Mouse (Mus musculus) limb, embryonic 13.5 days (tissue): ENCODE measurements around the gene Gabarap. TPM values are rescaled to one million over a fixed set of nuclear protein-coding genes. Genes with fewer than 3 reads are reported as not detected.
A peak's percentile ranks its signal among the peaks of the same experiment; 100 is the strongest.

Experiments used
- ATAC-seq: fragments of 200-750 bp; cut with Nextera tagmentation; 2 replicates; pipeline ENCODE4 v1.8.0; 2017; ENCODE audit warnings: low read depth, moderate number of reproducible peaks, moderate TSS enrichment; ENCODE audit not compliant: low FRiP score
- H3K27ac ChIP-seq: fragments of 300-500 bp; sonication (generic); 2 replicates; pipeline ENCODE4 v1.5.1; 2015; ENCODE audit warnings: inconsistent platforms, mild to moderate bottlenecking, moderate library complexity
- H3K27me3 ChIP-seq: fragments of 300-500 bp; sonication (generic); 2 replicates; pipeline ENCODE4 v1.6.1; 2015; ENCODE audit warnings: mild to moderate bottlenecking, inconsistent platforms
- H3K36me3 ChIP-seq: fragments of 300-500 bp; sonication (generic); 2 replicates; pipeline ENCODE4 v1.6.1; 2015; ENCODE audit warnings: inconsistent platforms, mild to moderate bottlenecking, moderate library complexity
- H3K4me1 ChIP-seq: fragments of 300-500 bp; sonication (generic); 2 replicates; pipeline ENCODE4 v1.6.1; 2015; ENCODE audit warnings: inconsistent platforms
- H3K4me2 ChIP-seq: fragments of 300-500 bp; sonication (generic); replicated peaks from 2 replicates; pipeline ENCODE4 v1.6.1; 2015; ENCODE audit warnings: inconsistent platforms, mild to moderate bottlenecking, moderate library complexity
- H3K4me3 ChIP-seq: fragments of 300-500 bp; sonication (generic); 2 replicates; pipeline ENCODE4 v1.5.1; 2015; ENCODE audit warnings: moderate library complexity, mild to moderate bottlenecking, inconsistent platforms
- H3K9ac ChIP-seq: fragments of 300-500 bp; sonication (generic); 2 replicates; pipeline ENCODE4 v1.6.1; 2015; ENCODE audit warnings: mild to moderate bottlenecking, inconsistent platforms
- H3K9me3 ChIP-seq: fragments of 300-500 bp; sonication (generic); 2 replicates; pipeline ENCODE4 v1.6.1; 2016; ENCODE audit warnings: inconsistent platforms
- WGBS: fragments of 180-500 bp; shearing (Covaris S2); methylation state at CpG from one replicate; pipeline ENCODE4 v1.1.7; 2015; 5-methylcytosine and 5-hydroxymethylcytosine counted together
- polyA plus RNA-seq: library from polyadenylated mRNA; unstranded; fragments of >200 nt; fragmentation: Nextera tagmentation; extraction: Ambion mirVana; gene quantifications from 2 replicates; pipeline ENCODE4 v1.2.1, GENCODE M21; 2015

The Gabarap gene
- polyA plus RNA-seq, 1 experiment from 2014 or later, result 506 TPM

- no peak for ATAC-seq
- Histone ChIP-seq H3K4me2 (peak overlapping the region; percentile 62), H3K27ac (no peak overlapping the region), H3K4me1 (peaks cover 46% of the 10 kb centered on the region), H3K9me3 (no peaks in the 10 kb centered on the region), H3K9ac (no peak overlapping the region), H3K27me3 (no peaks in the 10 kb centered on the region), H3K4me3 (peak overlapping the region; percentile 98; the same call in 1 of the 2 replicates), H3K36me3 (peaks cover 46% of the 10 kb centered on the region)
- WGBS, result 86% methylated on average over 11 of the region's 11 CpGs
Observed at GRCm38 (mm10) chr11:69994401-69995090, 3.6 kb downstream of the Gabarap start.

DNA sequence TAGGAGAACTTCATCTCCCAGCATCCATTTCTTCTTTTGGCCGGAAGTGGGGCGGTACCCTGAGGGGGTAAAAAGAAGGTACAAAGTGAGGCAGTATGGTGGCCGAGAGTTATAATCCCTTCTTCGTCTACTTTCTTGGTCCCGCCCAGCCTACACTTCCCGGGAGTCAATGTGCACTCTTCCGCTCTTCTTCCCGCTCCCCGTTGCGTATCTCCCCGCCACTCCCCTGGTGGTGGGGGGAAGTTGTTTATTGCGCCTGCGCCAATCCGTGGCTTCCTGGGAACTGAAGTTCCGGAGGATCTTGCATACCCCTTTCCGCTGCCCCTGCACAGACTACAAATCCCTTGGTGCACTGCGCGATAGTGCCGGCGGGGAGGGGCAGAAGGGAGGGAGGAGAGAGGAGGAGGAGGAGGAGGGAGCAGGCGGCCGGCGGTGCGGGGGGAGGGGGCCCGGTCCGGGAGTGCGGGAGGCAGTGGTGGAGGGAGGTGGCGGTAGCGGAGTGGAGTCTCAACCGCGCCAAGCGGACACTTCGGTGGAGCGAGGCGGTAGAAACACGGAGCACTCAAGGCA lies 4.5 kb downstream of the Gabarap start, which contains the start of gene Phf23:
Gene Phf23 (plus strand): TSS at position 387 of the 570 bp plus-strand sequence.
- peak; percentile 85 for ATAC-seq

GRCm38 (mm10) chr11:69996161-69997061 lies 5.5 kb downstream of the Gabarap start:
- no peak for ATAC-seq
- H3K4me2 ChIP-seq, result peak overlapping the region; percentile 62
- H3K9me3 ChIP-seq, result no peaks in the 10 kb centered on the region
- peaks cover 44% of the 10 kb centered on the region for H3K36me3 ChIP-seq
- H3K27ac ChIP-seq, result peak overlapping the region; percentile 98
- peaks cover 44% of the 10 kb centered on the region for H3K4me1 ChIP-seq
- peak overlapping the region; percentile 98 for H3K9ac ChIP-seq
- under 1% methylated on average over 65 of the region's 66 CpGs for WGBS
- H3K4me3 ChIP-seq, result peak overlapping the region; percentile 98
- no peaks in the 10 kb centered on the region for H3K27me3 ChIP-seq

More for the DNA sequence above, 4.5 kb downstream of the Gabarap start, which contains the start of gene Phf23:
- Histone ChIP-seq H3K9ac (peak within 1 kb of the TSS; percentile 98), H3K36me3 (peaks cover 44% of the 10 kb centered on the region), H3K4me2 (peak within 1 kb of the TSS; percentile 62), H3K27ac (peak within 1 kb of the TSS; percentile 98), H3K4me1 (peaks cover 45% of the 10 kb centered on the region), H3K27me3 (no peaks in the 10 kb centered on the region), H3K9me3 (no peaks in the 10 kb centered on the region), H3K4me3 (peak within 1 kb of the TSS; percentile 98)
- WGBS, result under 1% methylated on average over 36 of the region's 36 CpGs

DNA sequence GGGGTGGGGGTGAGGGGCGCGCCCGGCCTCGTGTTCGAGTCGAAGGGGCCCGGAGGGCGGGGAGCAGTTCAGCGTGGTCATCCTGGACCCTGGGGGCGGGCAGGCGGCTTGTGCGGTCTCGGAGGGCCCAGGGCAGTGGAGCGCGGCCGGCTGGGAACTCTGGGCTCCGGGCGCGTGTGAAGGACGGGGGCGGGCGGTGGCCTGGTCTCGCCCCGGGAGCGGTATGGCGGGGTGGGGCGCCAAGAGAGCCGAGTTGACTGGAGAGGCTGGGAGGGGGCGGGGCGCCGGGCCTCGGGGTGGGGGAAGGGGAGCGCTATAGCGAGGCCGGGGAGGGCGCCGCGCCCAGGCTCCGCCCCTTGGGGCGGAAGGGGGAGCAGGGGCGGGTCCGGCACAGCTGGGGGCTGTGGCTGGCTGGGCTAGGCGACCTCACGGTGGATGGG lies 6.1 kb downstream of the Gabarap start:
- WGBS, result 0% methylated on average over 19 of the region's 44 CpGs
- H3K4me2 ChIP-seq, result peak overlapping the region; percentile 62
- peak overlapping the region; percentile 98 for H3K4me3 ChIP-seq
- H3K27ac ChIP-seq, result peak overlapping the region; percentile 98
- peak overlapping the region; percentile 98 for H3K9ac ChIP-seq
- no peaks in the 10 kb centered on the region for H3K9me3 ChIP-seq
- ATAC-seq, result peak; percentile 37
- H3K36me3 ChIP-seq, result peaks cover 44% of the 10 kb centered on the region
- H3K27me3 ChIP-seq, result no peaks in the 10 kb centered on the region
- H3K4me1 ChIP-seq, result peaks cover 51% of the 10 kb centered on the region

- Histone ChIP-seq H3K27ac (no peak overlapping the region), H3K36me3 (peaks cover 35% of the 10 kb centered on the region), H3K4me1 (peaks cover 59% of the 10 kb centered on the region), H3K9me3 (no peaks in the 10 kb centered on the region), H3K9ac (peak overlapping the region; percentile 6; the same call in 1 of the 2 replicates), H3K4me3 (peak overlapping the region; percentile 98; the same call in 1 of the 2 replicates), H3K27me3 (no peaks in the 10 kb centered on the region), H3K4me2 (no peak overlapping the region)
- ATAC-seq, result no peak
- WGBS, result 92% methylated on average over 27 of the region's 27 CpGs
Observed at GRCm38 (mm10) chr11:69998567-69999491, 7.9 kb downstream of the Gabarap start.

GRCm38 (mm10) chr11:69999666-70000065 lies 8.7 kb downstream of the Gabarap start:
- no peak for ATAC-seq
- WGBS, result 60% methylated on average over 8 of the region's 8 CpGs
- Histone ChIP-seq H3K27ac (no peak overlapping the region), H3K9ac (no peak overlapping the region), H3K36me3 (peaks cover 30% of the 10 kb centered on the region), H3K4me2 (peak overlapping the region; percentile 96; the same call in 1 of the 2 replicates), H3K27me3 (no peaks in the 10 kb centered on the region), H3K4me1 (peaks cover 55% of the 10 kb centered on the region), H3K4me3 (peak overlapping the region; percentile 81), H3K9me3 (no peaks in the 10 kb centered on the region)

DNA sequence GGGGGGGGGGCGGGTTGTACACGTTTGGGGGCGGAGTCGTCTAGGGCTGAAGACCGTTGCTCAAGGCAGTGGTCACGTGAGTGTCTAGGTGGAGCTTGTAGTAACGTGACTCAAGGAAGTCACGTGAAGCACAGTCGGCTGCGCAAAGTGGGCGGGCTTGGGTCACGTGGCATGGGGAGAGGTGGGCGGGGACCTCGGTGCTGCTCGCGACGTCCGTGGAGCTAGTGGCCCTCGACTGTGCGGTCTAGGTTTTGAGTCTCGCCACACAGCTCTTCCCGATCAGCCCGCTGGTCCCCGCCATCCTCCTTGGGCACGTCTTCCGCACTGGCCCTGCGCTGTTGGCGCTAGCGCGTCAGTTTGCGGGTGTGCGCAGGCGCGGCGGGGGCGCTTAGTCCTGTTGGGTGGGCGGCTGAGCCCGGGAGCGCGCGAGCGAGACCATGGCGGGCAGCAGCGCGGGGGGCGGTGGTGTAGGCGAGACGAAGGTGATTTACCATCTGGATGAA lies 9.5 kb downstream of the Gabarap start, which contains the start of gene Dvl2:
Gene Dvl2 (plus strand): TSS at position 200 of the 503 bp plus-strand sequence.
- Histone ChIP-seq H3K9ac (peak within 1 kb of the TSS; percentile 84), H3K4me3 (peak within 1 kb of the TSS; percentile 81), H3K27me3 (no peaks in the 10 kb centered on the region), H3K36me3 (peaks cover 36% of the 10 kb centered on the region), H3K4me2 (peak within 1 kb of the TSS; percentile 96), H3K9me3 (no peaks in the 10 kb centered on the region), H3K4me1 (peaks cover 53% of the 10 kb centered on the region), H3K27ac (peak within 1 kb of the TSS; percentile 96)
- ATAC-seq, result peak; percentile 62
- under 1% methylated on average over 48 of the region's 48 CpGs for WGBS

DNA sequence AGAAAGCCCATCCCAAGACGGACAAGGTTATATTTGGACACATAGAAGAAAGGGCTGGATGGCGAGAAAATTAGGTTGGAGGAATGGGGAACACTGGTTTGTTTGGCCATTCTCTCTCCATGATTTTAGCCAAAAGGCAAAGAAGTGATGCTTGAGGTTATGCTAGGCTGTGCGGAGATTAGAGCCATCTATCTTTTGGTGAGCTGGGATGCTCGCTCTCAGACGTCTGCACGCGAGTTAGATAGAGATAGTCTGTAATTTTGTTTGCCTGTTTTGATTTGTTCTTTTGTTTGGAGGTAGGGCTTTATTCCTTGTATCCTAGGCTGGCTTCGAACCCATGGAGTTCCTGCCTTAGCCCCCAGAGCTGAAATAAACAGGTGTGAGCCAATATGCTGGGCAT lies 10.2 kb downstream of the Gabarap start:
- peaks cover 44% of the 10 kb centered on the region for H3K36me3 ChIP-seq
- no peaks in the 10 kb centered on the region for H3K27me3 ChIP-seq
- H3K9me3 ChIP-seq, result no peaks in the 10 kb centered on the region
- H3K4me3 ChIP-seq, result peak overlapping the region; percentile 81
- H3K9ac ChIP-seq, result peak overlapping the region; percentile 84
- H3K4me1 ChIP-seq, result peaks cover 53% of the 10 kb centered on the region
- peak overlapping the region; percentile 96 for H3K27ac ChIP-seq
- H3K4me2 ChIP-seq, result peak overlapping the region; percentile 96
- ATAC-seq, result no peak
- WGBS, result 11% methylated on average over 8 of the region's 8 CpGs

DNA sequence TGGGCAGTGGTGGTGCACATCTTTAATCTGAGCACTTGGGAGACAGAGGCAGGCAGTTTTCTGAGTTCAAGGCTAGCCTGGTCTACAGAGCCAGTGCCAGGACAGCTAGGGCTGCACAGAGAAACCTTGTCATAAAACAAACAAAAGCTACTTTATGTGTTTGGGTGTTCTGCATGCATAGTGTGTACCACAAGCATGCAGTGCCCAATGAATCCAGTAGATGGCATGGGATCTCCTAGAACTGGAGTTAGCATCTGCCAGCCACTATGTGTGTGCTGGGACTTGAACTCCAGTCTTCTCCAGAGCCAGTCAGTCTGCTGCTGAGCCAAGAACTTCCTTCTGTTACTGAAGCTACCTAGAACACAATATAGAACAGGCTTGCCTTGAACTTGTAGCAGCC lies 10.9 kb downstream of the Gabarap start:
- Histone ChIP-seq H3K27ac (no peak overlapping the region), H3K4me2 (peak overlapping the region; percentile 96), H3K4me1 (peaks cover 53% of the 10 kb centered on the region), H3K9ac (peak overlapping the region; percentile 60; the same call in 1 of the 2 replicates), H3K27me3 (no peaks in the 10 kb centered on the region), H3K4me3 (peak overlapping the region; percentile 81), H3K9me3 (no peaks in the 10 kb centered on the region), H3K36me3 (peaks cover 51% of the 10 kb centered on the region)
- no peak for ATAC-seq

DNA sequence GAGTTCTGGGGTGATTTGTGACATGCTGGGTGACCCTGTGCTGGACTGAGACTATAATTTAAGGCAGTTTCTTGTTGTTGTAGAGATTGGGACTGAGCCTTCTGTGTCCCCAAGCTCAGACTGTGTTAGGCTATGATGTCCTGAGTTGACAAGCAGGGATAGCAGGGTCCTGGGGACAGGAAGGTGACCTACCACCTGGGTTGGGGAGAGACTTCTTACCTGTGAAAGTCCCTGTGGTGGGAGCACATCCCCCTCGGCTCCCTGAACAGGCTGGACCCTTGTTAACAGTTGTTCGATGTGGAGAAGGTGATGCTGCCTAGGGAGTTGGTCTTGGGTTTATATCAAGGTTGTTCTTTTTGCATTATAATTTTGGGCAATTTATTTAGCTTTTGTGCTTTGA lies 11.5 kb downstream of the Gabarap start:
- peaks cover 51% of the 10 kb centered on the region for H3K4me1 ChIP-seq
- 92% methylated on average over 2 of the region's 2 CpGs for WGBS
- no peaks in the 10 kb centered on the region for H3K27me3 ChIP-seq
- peak overlapping the region; percentile 81 for H3K4me3 ChIP-seq
- H3K9ac ChIP-seq, result peak overlapping the region; percentile 60
- H3K36me3 ChIP-seq, result peaks cover 57% of the 10 kb centered on the region
- H3K27ac ChIP-seq, result no peak overlapping the region
- no peaks in the 10 kb centered on the region for H3K9me3 ChIP-seq
- ATAC-seq, result no peak
- H3K4me2 ChIP-seq, result peak overlapping the region; percentile 96

GRCm38 (mm10) chr11:70005521-70005920 lies 14.6 kb downstream of the Gabarap start:
- Histone ChIP-seq H3K9me3 (no peaks in the 10 kb centered on the region), H3K4me1 (peaks cover 31% of the 10 kb centered on the region), H3K4me3 (no peak overlapping the region), H3K4me2 (no peak overlapping the region), H3K36me3 (peaks cover 62% of the 10 kb centered on the region), H3K27me3 (no peaks in the 10 kb centered on the region), H3K9ac (no peak overlapping the region), H3K27ac (no peak overlapping the region)
- ATAC-seq, result no peak
- 68% methylated on average over 5 of the region's 5 CpGs for WGBS
